Mouse (Mus musculus) cerebellum, postnatal 4 days (tissue): Measurements from ENCODE around the gene Trappc3l.
"Not testable (repeated sequence)": the region's sequence is repeated elsewhere in the genome, so short reads cannot be mapped to it uniquely, and the experiment has no call there.

Experiments used
- DNase-seq, 2 experiments: peaks; one replicate each; pipeline ENCODE4 v3.0.0; 2022; ENCODE audit warnings: low spot score in 2 of 2, mixed read lengths in 1 of 2

Gene Trappc3l

DNA sequence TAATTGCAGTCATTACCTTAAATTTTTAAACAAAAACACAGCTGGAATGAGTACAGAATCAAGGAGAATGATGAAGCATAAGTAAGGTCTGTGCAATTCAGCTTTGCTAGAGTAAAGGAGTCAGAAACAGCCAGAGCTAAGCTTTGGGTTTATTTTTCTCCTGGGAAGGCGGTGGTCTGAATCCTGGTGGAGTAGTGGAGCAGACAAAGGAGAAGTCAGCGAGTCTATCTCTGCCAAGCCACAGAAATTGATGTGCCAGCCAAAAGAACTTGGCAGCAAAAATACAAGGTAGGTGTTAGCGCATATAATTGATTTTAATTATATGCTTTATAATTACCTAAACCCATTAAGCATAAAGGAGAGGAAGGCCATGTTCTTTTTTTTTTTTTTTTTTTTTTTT is at the start of gene Trappc3l:
Gene Trappc3l, plus strand, starts transcription at position 197 of the 400 bp plus-strand sequence.
- DNase-seq, result no peak

DNA sequence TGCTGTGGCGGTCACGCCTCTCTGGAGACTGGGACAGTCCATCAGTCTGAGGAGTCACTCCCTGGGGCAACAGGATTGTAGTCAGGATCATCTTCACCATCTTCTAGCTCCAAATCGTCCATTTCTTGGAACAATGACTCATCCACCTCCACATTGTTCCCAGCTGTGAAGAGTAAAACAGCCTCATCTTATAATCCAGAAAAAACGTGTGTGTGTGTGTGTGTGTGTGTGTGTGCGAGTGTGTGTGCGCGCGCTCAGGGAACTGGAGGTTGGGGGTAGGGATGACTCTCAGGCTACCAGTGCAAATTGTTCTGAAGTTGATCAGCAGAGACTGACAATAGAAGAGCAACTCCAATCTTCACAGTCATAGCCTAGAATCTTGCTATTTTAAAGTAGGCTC is 40.7 kb upstream of the Trappc3l start:
- not testable (repeated sequence) for DNase-seq

DNA sequence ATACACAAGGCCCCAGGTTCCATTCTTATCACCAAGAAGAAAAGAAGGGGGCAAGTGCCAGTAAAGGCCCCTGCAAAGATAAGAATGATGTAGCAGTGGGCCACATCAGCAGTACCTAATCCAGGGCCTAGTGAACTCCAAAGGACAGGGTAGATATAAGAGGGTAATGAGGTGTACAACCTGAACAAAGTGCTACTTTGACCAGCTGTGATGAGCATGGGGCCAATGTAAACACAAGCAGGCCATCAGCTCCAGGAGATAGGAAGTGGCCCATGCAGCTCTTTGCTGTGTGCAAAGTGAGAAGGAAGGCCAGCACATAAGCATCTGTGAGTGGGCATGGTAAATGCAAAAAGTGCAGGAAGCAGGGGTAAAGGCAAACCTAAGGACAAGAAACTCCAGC is 39.0 kb upstream of the Trappc3l start:
- no peak for DNase-seq

DNA sequence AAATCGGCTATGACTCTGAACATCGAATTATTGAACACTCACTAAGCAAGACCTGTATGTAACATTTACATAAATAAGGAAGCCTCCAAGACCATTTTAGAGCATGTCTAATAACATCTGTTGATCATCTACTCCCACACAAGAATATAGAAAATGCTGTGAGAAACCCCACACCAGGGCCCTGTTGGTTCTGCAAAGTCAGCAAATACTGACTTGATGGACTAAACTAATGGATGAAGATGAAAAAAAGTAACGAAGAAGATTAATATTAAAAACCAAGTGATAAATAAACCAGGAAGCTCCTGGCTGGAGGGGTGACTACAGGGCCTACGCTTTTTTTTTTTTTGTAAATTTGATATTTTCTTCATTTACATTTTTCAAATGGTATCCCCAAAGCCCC is 24.8 kb upstream of the Trappc3l start:
- DNase-seq, result no peak

DNA sequence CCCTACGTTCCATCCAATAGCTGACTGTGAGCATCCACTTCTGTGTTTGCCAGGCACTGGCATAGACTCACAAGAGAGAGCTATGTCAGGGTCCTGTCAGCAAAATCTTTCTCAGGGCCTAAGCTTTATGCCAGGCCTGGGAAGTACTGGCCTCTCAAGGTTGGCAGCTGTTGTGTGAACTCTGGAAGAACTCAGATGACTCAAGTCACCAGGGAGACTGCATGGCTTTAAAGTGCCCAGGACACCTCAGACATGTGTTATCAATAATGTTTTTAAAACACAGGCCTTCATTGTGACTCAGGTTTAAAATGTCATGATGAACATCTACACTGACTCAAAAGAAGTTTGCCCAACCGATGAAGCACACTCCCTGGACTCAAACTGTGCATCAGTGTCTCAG is 24.2 kb upstream of the Trappc3l start:
- DNase-seq, result no peak

GRCm38 (mm10) chr10:34018746-34019301 is 18.6 kb upstream of the Trappc3l start:
- no peak for DNase-seq

- peak; percentile 97 for DNase-seq
Measured at GRCm38 (mm10) chr10:34019302-34020075, 17.9 kb upstream of the Trappc3l start, which contains the start of gene Rwdd1. Rwdd1 (minus strand) TSS chr10:34019624.

- DNase-seq, result no peak
Measured at GRCm38 (mm10) chr10:34030322-34030721, 7.1 kb upstream of the Trappc3l start.

DNA sequence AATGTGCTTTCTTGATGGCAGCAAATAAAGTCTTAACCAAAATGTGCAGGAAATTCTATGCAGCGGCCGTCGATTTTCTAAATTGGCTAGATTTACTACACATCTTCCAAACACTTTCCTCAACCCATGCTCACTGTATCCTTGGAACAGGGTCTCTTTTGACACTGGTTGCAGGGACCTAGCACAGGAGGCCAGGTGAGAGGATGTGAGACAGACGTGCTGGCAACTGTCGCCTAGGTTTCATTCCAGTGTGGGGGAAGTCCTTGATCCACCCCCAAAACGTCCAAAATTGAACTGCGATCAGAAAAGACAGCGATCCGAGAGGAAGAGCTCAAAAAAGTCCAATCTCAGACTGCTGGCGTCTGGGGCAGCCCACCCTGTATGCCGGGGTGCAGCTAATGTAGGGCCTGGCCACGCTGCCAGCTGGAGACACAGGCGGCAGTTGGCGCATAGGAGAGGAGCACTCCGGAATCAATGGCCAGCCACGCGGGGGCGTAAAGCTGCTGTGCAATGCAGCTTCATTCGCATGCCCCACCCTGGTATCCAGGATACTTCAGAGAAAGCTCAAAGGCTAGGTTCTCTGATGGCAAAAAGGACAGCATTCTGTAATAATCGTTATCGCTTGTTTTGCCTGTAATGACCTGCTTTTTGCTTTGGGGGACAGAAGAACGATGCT is 3.6 kb upstream of the Trappc3l start:
- DNase-seq, result peak; percentile 64 to 73

DNA sequence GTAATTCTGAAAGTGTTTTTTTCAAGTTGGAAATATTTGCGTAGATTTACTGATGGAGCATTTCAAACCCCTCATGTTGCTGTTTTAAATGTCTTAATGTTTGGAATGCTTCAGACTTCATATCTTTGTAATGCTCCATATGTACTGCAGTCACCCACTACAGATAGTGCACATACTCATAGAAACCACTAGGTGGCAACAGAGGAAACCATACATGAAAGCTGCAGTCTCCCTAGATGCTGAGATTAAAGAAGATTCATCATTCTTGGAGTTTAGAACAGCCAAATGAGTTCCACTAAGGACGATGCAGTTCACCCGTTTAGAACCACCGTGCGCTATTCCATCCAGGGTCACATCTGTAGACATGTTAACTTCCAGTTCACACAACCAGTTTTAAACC is 810 bp upstream of the Trappc3l start:
- no peak for DNase-seq

DNA sequence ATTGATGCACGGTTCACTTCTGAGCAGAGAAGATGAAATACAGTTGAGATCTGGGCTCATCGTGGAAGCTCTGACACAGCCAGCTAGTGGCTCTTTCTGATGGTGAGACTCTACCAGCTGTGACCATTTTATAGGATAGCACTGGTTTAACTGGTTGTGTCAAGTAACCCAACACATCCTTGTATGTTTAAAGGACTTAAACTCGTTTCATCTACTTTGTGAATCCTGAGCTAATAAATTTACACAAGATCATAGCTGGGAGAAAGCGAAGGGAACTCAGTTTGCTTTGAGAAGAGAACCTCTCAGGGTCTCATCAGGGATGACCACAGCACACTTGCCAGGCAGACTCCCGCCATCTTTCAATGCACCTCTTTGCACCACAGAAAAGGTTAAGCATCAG is 6.8 kb downstream of the Trappc3l start, which contains the start of gene Calhm4:
Gene Calhm4, minus strand, starts transcription at position 101 of the 400 bp plus-strand sequence.
- DNase-seq, result no peak

DNA sequence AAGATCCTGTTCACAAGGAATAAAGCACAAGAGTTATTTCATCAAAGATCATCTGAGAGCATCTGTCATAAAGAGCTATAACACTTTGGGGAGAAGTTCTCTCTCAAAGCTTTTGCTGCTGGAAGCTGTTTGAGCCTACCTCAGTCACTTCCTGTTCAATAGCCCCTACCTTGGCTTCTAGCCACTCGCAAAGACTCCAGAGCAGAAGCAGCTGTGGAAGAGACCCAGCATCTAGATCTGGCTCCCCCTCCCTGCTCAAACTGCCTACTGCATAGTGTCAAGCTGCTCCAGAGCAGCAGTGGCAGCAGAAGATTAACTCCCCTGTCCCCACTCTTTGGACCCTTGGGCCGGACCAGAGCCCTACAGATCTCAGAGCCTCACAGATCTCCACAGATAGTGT is 16.6 kb downstream of the Trappc3l start:
- no peak for DNase-seq

DNA sequence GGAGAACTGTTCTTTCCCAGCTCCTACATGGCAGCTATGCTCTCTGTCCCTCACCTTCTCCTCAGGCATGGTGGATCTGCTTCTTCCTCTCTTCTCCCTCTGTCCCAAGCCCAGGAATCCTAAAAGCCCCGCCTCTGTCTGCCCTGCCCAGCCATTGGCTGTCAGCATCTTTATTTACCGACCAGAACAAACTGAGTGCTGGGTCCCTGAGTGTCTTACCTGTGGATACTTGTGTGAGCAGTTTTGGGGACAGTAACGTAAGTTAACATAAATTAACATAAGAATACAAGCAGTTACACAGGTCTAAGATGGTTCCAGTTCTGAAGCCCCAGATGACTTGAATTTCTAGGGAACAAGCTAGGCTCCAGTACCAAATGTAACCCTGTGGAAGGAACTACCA is 29.2 kb downstream of the Trappc3l start:
- no peak for DNase-seq

DNA sequence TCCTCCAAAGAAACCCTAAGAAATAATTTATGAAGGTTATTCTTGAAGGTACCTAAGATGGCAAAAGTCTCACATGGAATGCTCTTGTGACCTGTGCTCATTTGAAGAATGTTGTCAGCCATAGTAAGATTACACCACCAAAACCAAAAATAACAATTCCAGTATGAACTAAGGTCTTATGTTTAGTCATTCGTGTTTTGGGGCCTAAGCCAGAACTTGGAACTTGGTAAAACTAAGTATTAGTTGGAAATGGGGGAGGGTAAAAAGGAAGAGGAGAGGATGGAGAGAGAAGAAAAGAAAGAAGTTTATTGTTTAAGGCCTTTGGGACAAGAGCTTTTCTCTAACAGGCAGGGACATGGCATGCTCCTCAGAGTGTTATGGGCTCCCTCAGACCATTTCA is 32.2 kb downstream of the Trappc3l start:
- no peak for DNase-seq

GRCm38 (mm10) chr10:34070999-34071492 is 33.6 kb downstream of the Trappc3l start:
- DNase-seq, result no peak

DNA sequence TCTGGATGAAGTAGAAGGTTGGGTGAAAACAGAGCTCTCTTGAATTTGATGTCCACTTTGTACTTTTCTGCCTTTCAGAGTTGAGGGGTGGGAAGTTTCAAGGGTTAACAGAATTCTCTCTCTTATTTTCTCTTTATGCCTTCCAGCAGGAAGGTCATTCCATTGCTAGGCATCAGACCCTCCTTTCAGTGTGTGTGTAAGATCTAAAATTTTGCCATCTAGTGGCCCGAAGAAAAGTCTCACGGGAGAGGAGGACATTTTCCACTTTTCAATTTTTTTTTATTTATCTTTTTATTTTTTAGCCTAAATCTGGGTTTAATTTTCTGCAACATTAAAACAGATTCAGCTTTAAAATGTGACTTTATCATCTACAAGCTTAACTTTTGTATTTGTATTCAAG is 34.3 kb downstream of the Trappc3l start:
- DNase-seq, result no peak

DNA sequence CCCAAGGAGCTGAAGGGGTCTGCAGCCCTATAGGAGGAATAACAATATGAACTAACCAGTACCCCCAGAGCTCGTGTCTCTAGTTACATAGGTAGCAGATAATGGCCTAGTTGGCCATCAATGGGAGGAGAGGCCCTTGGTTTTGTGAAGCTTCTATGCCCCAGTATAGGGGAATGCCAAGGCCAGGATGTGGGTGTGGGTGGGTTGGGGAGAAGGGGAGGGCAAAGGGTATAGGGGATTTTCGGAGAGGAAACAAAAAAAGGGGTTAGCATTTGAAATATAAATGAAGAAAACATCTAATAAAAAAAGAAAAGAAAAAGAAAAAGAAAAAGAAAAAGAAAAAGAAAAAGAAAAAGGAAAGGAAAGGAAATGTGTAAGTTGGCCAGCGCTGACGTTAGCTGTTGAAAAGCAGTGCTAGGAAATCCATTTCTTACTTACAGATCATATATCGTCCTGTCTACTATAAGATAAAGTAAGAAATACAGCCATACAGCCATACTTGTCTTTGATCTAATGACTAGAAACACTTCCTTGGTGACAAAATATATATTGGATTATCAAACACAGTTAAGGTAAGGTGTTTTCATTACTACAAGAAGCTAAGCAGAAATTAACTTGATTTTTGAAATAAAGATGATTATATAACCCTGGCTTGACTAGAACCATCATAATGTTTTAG is 37.3 kb downstream of the Trappc3l start:
- DNase-seq, result no peak

DNA sequence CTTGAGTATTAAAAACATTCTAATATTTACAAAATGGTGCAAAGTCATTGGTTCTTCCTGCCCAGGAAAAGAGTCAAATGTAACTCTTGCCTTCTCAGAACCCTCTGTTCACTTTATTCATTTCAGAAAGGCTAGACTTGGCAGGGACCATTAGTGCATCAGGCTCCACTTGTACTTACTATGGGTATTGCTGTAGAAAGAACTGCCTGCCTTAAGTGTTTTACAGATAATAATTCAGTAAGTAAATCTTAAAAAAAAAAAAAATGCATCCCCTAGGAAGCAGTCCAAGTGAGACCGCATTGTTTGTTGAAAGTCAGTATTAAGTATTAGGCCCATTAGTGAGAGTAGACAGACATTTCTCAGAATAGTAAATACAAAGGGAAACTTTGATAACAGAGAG is 49.1 kb downstream of the Trappc3l start:
- DNase-seq, result no peak

GRCm38 (mm10) chr10:34088515-34088914 is 51.1 kb downstream of the Trappc3l start:
- DNase-seq, result no peak

- no peak for DNase-seq
Measured at GRCm38 (mm10) chr10:34089517-34089916, 52.1 kb downstream of the Trappc3l start.

GRCm38 (mm10) chr10:34090481-34090880 is 53.1 kb downstream of the Trappc3l start:
- no peak for DNase-seq

DNA sequence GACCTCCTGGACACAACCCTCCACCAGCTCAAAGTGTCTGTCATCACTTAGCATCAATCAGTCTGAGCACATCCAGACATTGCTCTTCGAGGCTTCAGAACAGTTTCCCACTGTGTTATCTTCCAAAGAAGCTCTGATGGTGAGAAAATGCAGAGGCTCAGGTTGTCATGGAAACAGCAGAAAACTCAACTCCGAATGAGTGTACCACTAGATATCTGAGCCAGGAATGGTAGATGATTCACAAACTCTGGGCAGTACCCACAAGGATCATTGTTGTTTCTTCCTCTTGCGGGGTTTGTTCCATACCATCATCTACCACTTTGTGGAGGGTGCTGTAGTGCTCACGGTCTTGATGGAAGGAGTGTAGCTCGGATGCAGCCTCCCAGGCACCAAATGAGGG is 54.5 kb downstream of the Trappc3l start:
- no peak for DNase-seq
